Mouse (Mus musculus): ENCODE results near the gene Nop10. TPM values are rescaled to one million over a fixed set of nuclear protein-coding genes. Genes with fewer than 3 reads are reported as not detected.

Gene Nop10
- total RNA-seq, 1 experiment, result 308 TPM

DNA sequence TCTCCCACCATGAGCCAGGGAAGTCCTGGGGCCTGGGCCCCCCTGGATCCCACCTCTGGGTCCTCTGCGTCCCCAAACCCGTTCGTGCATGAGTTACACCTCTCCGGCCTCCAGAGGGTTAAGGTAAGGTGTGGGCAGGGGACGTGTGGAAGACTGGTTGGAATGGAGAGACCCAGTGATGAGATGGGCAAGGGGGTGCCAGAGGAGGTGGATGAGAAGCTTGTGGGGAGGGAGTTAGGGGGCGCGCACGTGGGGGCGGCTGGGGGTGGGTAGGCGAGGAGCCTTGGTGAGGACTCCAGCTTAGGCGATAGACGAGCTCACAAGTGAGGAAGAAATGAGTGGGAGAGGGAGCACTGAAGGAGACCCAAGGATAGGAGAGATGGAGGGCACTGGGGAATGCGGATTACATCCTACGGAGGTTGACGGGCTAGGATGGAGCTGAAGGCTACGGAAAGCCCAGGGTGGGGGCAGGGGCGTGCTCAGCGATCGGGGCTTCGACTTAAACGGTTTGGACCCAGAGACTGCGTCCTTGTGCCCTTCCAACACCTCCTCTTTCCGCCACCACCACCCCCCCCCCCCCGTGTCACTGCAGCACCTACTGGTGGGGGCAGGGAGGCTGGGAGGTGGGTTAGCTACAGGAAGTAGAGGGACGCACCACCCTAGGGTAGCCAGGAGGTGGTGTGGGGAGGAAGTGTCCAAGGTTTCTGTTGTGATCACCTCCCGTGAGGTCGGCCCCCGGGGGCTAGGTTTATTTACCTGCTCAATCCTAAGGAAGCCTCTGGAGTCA is 21.6 kb upstream of the Nop10 start:
- TF ChIP-seq MAFK (IDR thresholded peaks at IDR 0.05; ENCODE audit: insufficient read depth, low read depth, low read length), result no peak
- no peak for TF ChIP-seq HCFC1 (IDR thresholded peaks at IDR 0.05; ENCODE audit: borderline replicate concordance, insufficient read depth, low read length)
- Histone ChIP-seq H3K36me3 (ENCODE audit: control insufficient read depth, insufficient read depth, low read length, poor library complexity, severe bottlenecking) (peaks cover 11% of the 10 kb centered on the region), H3K4me1 (ENCODE audit: control insufficient read depth in 2 of 2, insufficient read depth in 2 of 2, low read length in 2 of 2, poor library complexity in 1 of 2) (peaks cover 0 to 30% of the 10 kb centered on the region in 2 experiments; a peak in 2 of 4 replicates), H3K27ac (ENCODE audit: insufficient read depth, low read depth, low read length, poor library complexity, severe bottlenecking) (no peak overlapping the region), H3K9me3 (ENCODE audit: control insufficient read depth, insufficient read depth, low read depth, low read length) (no peaks in the 10 kb centered on the region), H3K4me3 (ENCODE audit: insufficient read depth in 1 of 2, low read depth in 1 of 2, low read length in 2 of 2, poor library complexity in 1 of 2, severe bottlenecking in 1 of 2) (peak overlapping the region; percentile 87 to 97), H3K9ac (ENCODE audit: insufficient read depth, low read depth, low read length, poor library complexity, severe bottlenecking) (peak overlapping the region; percentile 91)
- DNase-seq (ENCODE audit: low read depth, low spot score), result no peak
- in situ Hi-C loops (cut with MboI; ENCODE audit: low sequenced_read_pairs in 2 of 2, unreplicated experiment in 2 of 2), result no loop called here

GRCm38 (mm10) chr2:112241787-112242186 is 19.9 kb upstream of the Nop10 start:
- H3K27ac ChIP-seq (ENCODE audit: insufficient read depth, low read depth, low read length, poor library complexity, severe bottlenecking), result no peak overlapping the region
- DNase-seq (ENCODE audit: low read depth, low spot score), result no peak
- in situ Hi-C loops (cut with MboI; ENCODE audit: low sequenced_read_pairs in 2 of 2, unreplicated experiment in 2 of 2), result no loop called here
- peaks cover 19% of the 10 kb centered on the region for H3K36me3 ChIP-seq (ENCODE audit: control insufficient read depth, insufficient read depth, low read length, poor library complexity, severe bottlenecking)
- no peak for TF ChIP-seq MAFK (IDR thresholded peaks at IDR 0.05; ENCODE audit: insufficient read depth, low read depth, low read length)
- no peak for TF ChIP-seq ZC3H11A (IDR thresholded peaks at IDR 0.05; ENCODE audit: borderline replicate concordance, low read depth, low read length)
- TF ChIP-seq HCFC1 (IDR thresholded peaks at IDR 0.05; ENCODE audit: borderline replicate concordance, insufficient read depth, low read length), result no peak
- TF ChIP-seq ZNF384 (IDR thresholded peaks at IDR 0.05; ENCODE audit: low read depth, low read length), result no peak
- TF ChIP-seq CHD2 (IDR thresholded peaks at IDR 0.05; ENCODE audit: low read depth, low read length), result no peak
- H3K4me3 ChIP-seq (ENCODE audit: insufficient read depth in 1 of 2, low read depth in 1 of 2, low read length in 2 of 2, poor library complexity in 1 of 2, severe bottlenecking in 1 of 2), result no peak overlapping the region
- 0 out of 2 replicates have a peak overlapping the region, but pooled peaks have one; percentile 20 for H3K9ac ChIP-seq (ENCODE audit: insufficient read depth, low read depth, low read length, poor library complexity, severe bottlenecking)
- H3K4me1 ChIP-seq (ENCODE audit: control insufficient read depth in 2 of 2, insufficient read depth in 2 of 2, low read length in 2 of 2, poor library complexity in 1 of 2), result peaks cover 0 to 33% of the 10 kb centered on the region in 2 experiments; a peak in 2 of 4 replicates
- H3K9me3 ChIP-seq (ENCODE audit: control insufficient read depth, insufficient read depth, low read depth, low read length), result no peaks in the 10 kb centered on the region

DNA sequence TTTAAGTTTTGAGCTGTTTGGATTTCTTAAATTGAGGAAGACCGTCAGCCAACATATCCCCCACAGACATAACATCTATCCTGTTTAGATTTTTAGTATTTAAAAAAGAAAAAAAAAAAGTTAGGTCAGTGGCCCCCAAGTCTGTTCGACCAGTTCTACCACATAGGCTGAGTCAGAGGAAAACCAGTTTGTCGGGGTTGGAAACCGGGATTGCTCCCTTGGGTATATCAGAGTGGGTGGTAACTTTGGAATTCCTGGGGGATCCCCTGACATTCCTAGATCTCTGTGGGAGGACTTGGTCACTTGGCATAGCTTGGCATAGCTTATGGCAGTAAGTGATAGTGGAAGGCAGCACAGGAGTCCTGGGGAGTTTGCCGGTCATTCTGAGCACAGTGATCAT is 16.4 kb upstream of the Nop10 start:
- no peak for DNase-seq (ENCODE audit: low read depth, low spot score)
- Histone ChIP-seq H3K9ac (ENCODE audit: insufficient read depth, low read depth, low read length, poor library complexity, severe bottlenecking) (no peak overlapping the region), H3K27ac (ENCODE audit: insufficient read depth, low read depth, low read length, poor library complexity, severe bottlenecking) (no peak overlapping the region), H3K4me3 (ENCODE audit: insufficient read depth in 1 of 2, low read depth in 1 of 2, low read length in 2 of 2, poor library complexity in 1 of 2, severe bottlenecking in 1 of 2) (no peak overlapping the region), H3K4me1 (ENCODE audit: control insufficient read depth in 2 of 2, insufficient read depth in 2 of 2, low read length in 2 of 2, poor library complexity in 1 of 2) (peaks cover 0 to 29% of the 10 kb centered on the region in 2 experiments; a peak in 2 of 4 replicates), H3K36me3 (ENCODE audit: control insufficient read depth, insufficient read depth, low read length, poor library complexity, severe bottlenecking) (peaks cover 19% of the 10 kb centered on the region), H3K9me3 (ENCODE audit: control insufficient read depth, insufficient read depth, low read depth, low read length) (no peaks in the 10 kb centered on the region)
- TF ChIP-seq CHD2 (IDR thresholded peaks at IDR 0.05; ENCODE audit: low read depth, low read length) (no peak), ZNF384 (IDR thresholded peaks at IDR 0.05; ENCODE audit: low read depth, low read length) (no peak), HCFC1 (IDR thresholded peaks at IDR 0.05; ENCODE audit: borderline replicate concordance, insufficient read depth, low read length) (no peak), ZC3H11A (IDR thresholded peaks at IDR 0.05; ENCODE audit: borderline replicate concordance, low read depth, low read length) (no peak)
- in situ Hi-C loops (cut with MboI; ENCODE audit: low sequenced_read_pairs in 2 of 2, unreplicated experiment in 2 of 2), result no loop called here

- DNase-seq (ENCODE audit: low read depth, low spot score), result no peak
- in situ Hi-C loops (cut with MboI; ENCODE audit: low sequenced_read_pairs in 2 of 2, unreplicated experiment in 2 of 2), result no loop called here
- H3K4me3 ChIP-seq (ENCODE audit: insufficient read depth in 1 of 2, low read depth in 1 of 2, low read length in 2 of 2, poor library complexity in 1 of 2, severe bottlenecking in 1 of 2), result no peak overlapping the region
- no peak overlapping the region for H3K27ac ChIP-seq (ENCODE audit: insufficient read depth, low read depth, low read length, poor library complexity, severe bottlenecking)
- peaks cover 0 to 28% of the 10 kb centered on the region in 2 experiments; a peak in 2 of 4 replicates for H3K4me1 ChIP-seq (ENCODE audit: control insufficient read depth in 2 of 2, insufficient read depth in 2 of 2, low read length in 2 of 2, poor library complexity in 1 of 2)
- H3K9ac ChIP-seq (ENCODE audit: insufficient read depth, low read depth, low read length, poor library complexity, severe bottlenecking), result no peak overlapping the region
- peaks cover 19% of the 10 kb centered on the region for H3K36me3 ChIP-seq (ENCODE audit: control insufficient read depth, insufficient read depth, low read length, poor library complexity, severe bottlenecking)
- no peak for TF ChIP-seq MAFK (IDR thresholded peaks at IDR 0.05; ENCODE audit: insufficient read depth, low read depth, low read length)
- no peak for TF ChIP-seq ZC3H11A (IDR thresholded peaks at IDR 0.05; ENCODE audit: borderline replicate concordance, low read depth, low read length)
- no peak for TF ChIP-seq CHD2 (IDR thresholded peaks at IDR 0.05; ENCODE audit: low read depth, low read length)
- H3K9me3 ChIP-seq (ENCODE audit: control insufficient read depth, insufficient read depth, low read depth, low read length), result no peaks in the 10 kb centered on the region
Measured at GRCm38 (mm10) chr2:112246193-112246592, 15.5 kb upstream of the Nop10 start.
